Mouse (Mus musculus) MEL (cell line): ENCODE results near the gene Slc5a2. TPM values are rescaled to one million over a fixed set of nuclear protein-coding genes. Genes with fewer than 3 reads are reported as not detected.

Source experiments
- DNase-seq: peaks from one replicate; pipeline ENCODE4 v3.0.0; 2011; ENCODE audit warnings: low read depth, low spot score
- H3K27ac ChIP-seq: 2 replicates; pipeline ENCODE4 v1.5.1; 2012; ENCODE audit warnings: low read depth, mild to moderate bottlenecking, control low read depth, low read length, moderate library complexity; ENCODE audit not compliant: control insufficient read depth
- H3K27me3 ChIP-seq, 2 experiments: fragments of 150-350 bp in 1 of 2; sonication (generic) in 1 of 2; 2 replicates each; pipeline ENCODE4 v1.6.1; 2012; ENCODE audit warnings: low read length in 2 of 2, mild to moderate bottlenecking in 2 of 2, improper control_type of control experiment in 1 of 2, moderate library complexity in 1 of 2; ENCODE audit not compliant: insufficient read depth in 2 of 2, control insufficient read depth in 1 of 2
- H3K36me3 ChIP-seq, 2 experiments: 2 replicates each; pipeline ENCODE4 v1.6.1; 2012 to 2014; ENCODE audit warnings: low read length in 2 of 2, improper control_type of control experiment in 1 of 2, inconsistent platforms in 1 of 2, mild to moderate bottlenecking in 1 of 2; ENCODE audit not compliant: insufficient read depth in 2 of 2, control insufficient read depth in 1 of 2
- H3K4me1 ChIP-seq, 2 experiments: fragments of 150-350 bp in 1 of 2; sonication (generic) in 1 of 2; 2 replicates each; pipeline ENCODE4 v1.6.1; 2012; ENCODE audit warnings: low read length in 2 of 2, improper control_type of control experiment in 1 of 2, mild to moderate bottlenecking in 1 of 2; ENCODE audit not compliant: insufficient read depth in 2 of 2, control insufficient read depth in 1 of 2
- H3K4me3 ChIP-seq, 2 experiments: fragments of 150-350 bp in 1 of 2; sonication (generic) in 1 of 2; 2 replicates each; pipeline ENCODE4 v1.5.1; 2012; ENCODE audit warnings: low read depth in 2 of 2, low read length in 2 of 2, mild to moderate bottlenecking in 2 of 2, moderate library complexity in 2 of 2, control low read depth in 1 of 2, improper control_type of control experiment in 1 of 2; ENCODE audit not compliant: control insufficient read depth in 1 of 2, insufficient read depth in 1 of 2
- H3K79me2 ChIP-seq: 2 replicates; pipeline ENCODE4 v1.6.1; 2012; ENCODE audit warnings: mild to moderate bottlenecking, low read length, moderate library complexity; ENCODE audit not compliant: control insufficient read depth, poor library complexity, insufficient read depth
- H3K9ac ChIP-seq: 2 replicates; pipeline ENCODE4 v1.6.1; 2012; ENCODE audit warnings: low read depth, mild to moderate bottlenecking, control low read depth, low read length, moderate library complexity; ENCODE audit not compliant: control insufficient read depth, poor library complexity, severe bottlenecking
- H3K9me3 ChIP-seq: fragments of 150-350 bp; sonication (generic); replicated peaks from 2 replicates; pipeline ENCODE4 v1.6.1; 2012; ENCODE audit warnings: mild to moderate bottlenecking, low read length, improper control_type of control experiment, moderate library complexity; ENCODE audit not compliant: insufficient read depth
- BHLHE40 ChIP-seq: IDR thresholded peaks from 2 replicates; pipeline ENCODE4 v1.6.1; 2012; ENCODE audit warnings: low read depth, mild to moderate bottlenecking, inconsistent platforms, low read length, improper control_type of control experiment, borderline replicate concordance
- CHD2 ChIP-seq: IDR thresholded peaks from 2 replicates; pipeline ENCODE4 v1.6.1; 2011; ENCODE audit warnings: low read length, improper control_type of control experiment
- ELF1 ChIP-seq: IDR thresholded peaks from 2 replicates; pipeline ENCODE4 v1.6.1; 2014; ENCODE audit warnings: low read depth, mild to moderate bottlenecking, inconsistent platforms, low read length, improper control_type of control experiment, moderate library complexity
- ETS1 ChIP-seq: IDR thresholded peaks from 2 replicates; pipeline ENCODE4 v1.6.1; 2012; ENCODE audit warnings: low read depth, mild to moderate bottlenecking, inconsistent platforms, low read length, improper control_type of control experiment, moderate library complexity
- GABPA ChIP-seq: IDR thresholded peaks from 2 replicates; pipeline ENCODE4 v1.6.1; 2012; ENCODE audit warnings: low read depth, mild to moderate bottlenecking, inconsistent platforms, low read length, improper control_type of control experiment, moderate library complexity
- KAT2A ChIP-seq: conservative IDR thresholded peaks from 2 replicates; pipeline ENCODE4 v1.6.1; 2012; ENCODE audit warnings: low read depth, low read length, improper control_type of control experiment, inconsistent platforms
- MAFK ChIP-seq: IDR thresholded peaks from 2 replicates; pipeline ENCODE4 v1.6.1; 2011; ENCODE audit warnings: low read depth, mild to moderate bottlenecking, low read length, improper control_type of control experiment, borderline replicate concordance
- MAX ChIP-seq: IDR thresholded peaks from 2 replicates; pipeline ENCODE4 v1.6.1; 2011; ENCODE audit warnings: low read length, improper control_type of control experiment
- MEF2A ChIP-seq: IDR thresholded peaks from 2 replicates; pipeline ENCODE4 v1.6.1; 2014; ENCODE audit warnings: low read depth, mild to moderate bottlenecking, inconsistent platforms, low read length, improper control_type of control experiment; ENCODE audit not compliant: poor library complexity, insufficient replicate concordance, severe bottlenecking; ENCODE audit errors: extremely low read depth
- MXI1 ChIP-seq: IDR thresholded peaks from 2 replicates; pipeline ENCODE4 v1.6.1; 2011; ENCODE audit warnings: mild to moderate bottlenecking, low read depth, low read length, improper control_type of control experiment
- MYB ChIP-seq: IDR thresholded peaks from 2 replicates; pipeline ENCODE4 v1.6.1; 2011; ENCODE audit warnings: mild to moderate bottlenecking, low read depth, low read length, improper control_type of control experiment
- NRF1 ChIP-seq: IDR thresholded peaks from 2 replicates; pipeline ENCODE4 v1.6.1; 2014; ENCODE audit warnings: low read depth, mild to moderate bottlenecking, inconsistent platforms, low read length, improper control_type of control experiment, moderate library complexity; ENCODE audit not compliant: poor library complexity, insufficient read depth, severe bottlenecking
- POLR2A ChIP-seq, 2 experiments: IDR thresholded peaks; 2 replicates each; pipeline ENCODE4 v1.6.1; 2011 to 2012; ENCODE audit warnings: low read length in 2 of 2, mild to moderate bottlenecking in 2 of 2, control low read depth in 1 of 2, improper control_type of control experiment in 1 of 2, low read depth in 1 of 2, moderate library complexity in 1 of 2; ENCODE audit not compliant: control insufficient read depth in 1 of 2, insufficient read depth in 1 of 2, poor library complexity in 1 of 2
- RAD21 ChIP-seq: IDR thresholded peaks from 2 replicates; pipeline ENCODE4 v1.6.1; 2011; ENCODE audit warnings: mild to moderate bottlenecking, low read depth, low read length, improper control_type of control experiment
- SIN3A ChIP-seq: IDR thresholded peaks from 2 replicates; pipeline ENCODE4 v1.6.1; 2012; ENCODE audit warnings: low read length, improper control_type of control experiment, inconsistent platforms
- SMC3 ChIP-seq: IDR thresholded peaks from 2 replicates; pipeline ENCODE4 v1.6.1; 2011; ENCODE audit warnings: low read depth, low read length, improper control_type of control experiment
- TAL1 ChIP-seq: IDR thresholded peaks from 2 replicates; pipeline ENCODE4 v1.6.1; 2012; ENCODE audit warnings: mild to moderate bottlenecking, inconsistent platforms, low read length, moderate library complexity, mixed read lengths
- TBP ChIP-seq: IDR thresholded peaks from 2 replicates; pipeline ENCODE4 v1.8.0; 2011; ENCODE audit warnings: low read depth, low read length, improper control_type of control experiment
- TCF12 ChIP-seq: IDR thresholded peaks from 2 replicates; pipeline ENCODE4 v1.6.1; 2014; ENCODE audit warnings: low read depth, mild to moderate bottlenecking, inconsistent platforms, low read length, improper control_type of control experiment, moderate library complexity
- UBTF ChIP-seq: IDR thresholded peaks from 2 replicates; pipeline ENCODE4 v1.6.1; 2012; ENCODE audit warnings: low read depth, mild to moderate bottlenecking, inconsistent platforms, low read length, improper control_type of control experiment, moderate library complexity, borderline replicate concordance; ENCODE audit not compliant: insufficient read depth
- USF1 ChIP-seq: IDR thresholded peaks from 2 replicates; pipeline ENCODE4 v1.6.1; 2014; ENCODE audit warnings: low read depth, mild to moderate bottlenecking, inconsistent platforms, low read length, improper control_type of control experiment, moderate library complexity
- USF2 ChIP-seq, 2 experiments: IDR thresholded peaks; 2 replicates each; pipeline ENCODE4 v1.6.1; 2011 to 2012; ENCODE audit warnings: improper control_type of control experiment in 2 of 2, low read length in 2 of 2, borderline replicate concordance in 1 of 2, inconsistent platforms in 1 of 2, low read depth in 1 of 2, mild to moderate bottlenecking in 1 of 2; ENCODE audit not compliant: insufficient read depth in 1 of 2
- ZC3H11A ChIP-seq: IDR thresholded peaks from 2 replicates; pipeline ENCODE4 v1.6.1; 2012; ENCODE audit warnings: low read depth, mild to moderate bottlenecking, inconsistent platforms, low read length, improper control_type of control experiment
- ZKSCAN1 ChIP-seq: IDR thresholded peaks from 2 replicates; pipeline ENCODE4 v1.6.1; 2012; ENCODE audit warnings: low read depth, mild to moderate bottlenecking, inconsistent platforms, low read length, improper control_type of control experiment, moderate library complexity
- ZNF384 ChIP-seq: IDR thresholded peaks from 2 replicates; pipeline ENCODE4 v1.6.1; 2012; ENCODE audit warnings: low read depth, mild to moderate bottlenecking, inconsistent platforms, low read length, improper control_type of control experiment
- polyA plus RNA-seq, 2 experiments: library from polyadenylated mRNA; stranded (reverse) in 1 of 2; unstranded in 1 of 2; fragments of >175 nt in 1 of 2; fragments of >200 nt in 1 of 2; gene quantifications; 2 replicates each; pipeline versions ENCODE4 v1.2.1 to v1.2.4; 2012; ENCODE audit warnings: low replicate concordance in 2 of 2, low read depth in 1 of 2; ENCODE audit not compliant: insufficient read length in 2 of 2, insufficient read depth in 1 of 2, missing spikeins in 1 of 2
- total RNA-seq: library from RNA; depleted of rRNA; stranded (reverse); fragments of 300-350 nt; gene quantifications from 2 replicates; pipeline ENCODE4 v1.2.3, GENCODE M21; 2012

Gene Slc5a2
- total and polyA plus RNA-seq, 3 experiments = 0.25 to 0.58 TPM; not detected in 1

GRCm38 (mm10) chr7:128281765-128282164 lies 16.3 kb downstream of the Slc5a2 start:
- Histone ChIP-seq H3K27me3 (no peaks in the 10 kb centered on the region), H3K9me3 (no peaks in the 10 kb centered on the region), H3K4me1 (no peaks in the 10 kb centered on the region), H3K79me2 (no peaks in the 10 kb centered on the region), H3K4me3 (no peak overlapping the region), H3K27ac (no peak overlapping the region), H3K9ac (no peak overlapping the region)
- no peak for DNase-seq
- TF ChIP-seq USF1 = no peak
- TF ChIP-seq ZKSCAN1 = no peak
- no peak for TF ChIP-seq ZNF384
- TF ChIP-seq TBP = no peak
- no peak for TF ChIP-seq TCF12
- TF ChIP-seq MAX = no peak
- TF ChIP-seq USF2 (IDR thresholded peaks at IDR 0.05; ENCODE audit: borderline replicate concordance in 1 of 2, insufficient read depth in 1 of 2, low read depth in 1 of 2, low read length in 2 of 2) = no peak
- TF ChIP-seq SIN3A = no peak
- no peak for TF ChIP-seq ZC3H11A
- TF ChIP-seq TAL1 = no peak
- TF ChIP-seq MXI1 = no peak
- TF ChIP-seq ETS1 = no peak
- TF ChIP-seq MAFK = no peak
- TF ChIP-seq, all 39 proteins: peak for 0
- H3K36me3 ChIP-seq = peaks cover 0 to 16% of the 10 kb centered on the region in 2 experiments; a peak in 2 of 4 replicates

- no peak overlapping the region for H3K27ac ChIP-seq
- no peak for TF ChIP-seq GABPA
- TF ChIP-seq SMC3 = no peak
- TF ChIP-seq ELF1 = no peak
- TF ChIP-seq KAT2A = no peak
- TF ChIP-seq UBTF = no peak
- no peak for TF ChIP-seq NRF1
- TF ChIP-seq ZC3H11A = no peak
- no peak for TF ChIP-seq POLR2A (IDR thresholded peaks at IDR 0.05; ENCODE audit: control insufficient read depth in 1 of 2, insufficient read depth in 1 of 2, low read depth in 1 of 2, low read length in 2 of 2, poor library complexity in 1 of 2)
- TF ChIP-seq TCF12 = no peak
- no peak for TF ChIP-seq USF1
- TF ChIP-seq RAD21 = no peak
- no peak for TF ChIP-seq MAFK
- TF ChIP-seq MEF2A = no peak
- TF ChIP-seq SIN3A = no peak
- no peak for TF ChIP-seq MYB
- no peak for TF ChIP-seq CHD2
- TF ChIP-seq BHLHE40 = no peak
- no peak for DNase-seq
- peaks cover 3 to 4% of the 10 kb centered on the region in 2 experiments for H3K4me1 ChIP-seq
- H3K27me3 ChIP-seq = no peaks in the 10 kb centered on the region
- peaks cover under 1 to 16% of the 10 kb centered on the region in 2 experiments for H3K36me3 ChIP-seq
- no peak overlapping the region for H3K4me3 ChIP-seq
- no peaks in the 10 kb centered on the region for H3K9me3 ChIP-seq
- no peaks in the 10 kb centered on the region for H3K79me2 ChIP-seq
- no peak overlapping the region for H3K9ac ChIP-seq
Observed at GRCm38 (mm10) chr7:128282532-128283244, 17.2 kb downstream of the Slc5a2 start.
